Mouse (Mus musculus): ENCODE data around the gene Herc6. TPM values are rescaled to one million over a fixed set of nuclear protein-coding genes. Genes with fewer than 3 reads are reported as not detected.

Herc6 gene
- polyA plus RNA-seq, 1 experiment from 2014 or later: 5.5 TPM

- Histone ChIP-seq H3K27me3 (no peaks in the 10 kb centered on the region), H3K4me3 (peak overlapping the region; percentile 85), H3K36me3 (no peaks in the 10 kb centered on the region), H3K9ac (peak overlapping the region; percentile 79; the same call in 1 of the 2 replicates), H3K9me3 (replicated peaks) (no peaks in the 10 kb centered on the region), H3K4me1 (replicated peaks) (peaks cover 2% of the 10 kb centered on the region; the same call in 1 of the 2 replicates), H3K27ac (peak overlapping the region; percentile 71; the same call in 1 of the 2 replicates), H3K4me2 (peak overlapping the region; percentile 88)
- no peak for ATAC-seq (replicated peaks; ENCODE audit: insufficient number of reproducible peaks, insufficient read depth, low FRiP score, low read depth)
- 81% methylated on average over 12 of the region's 12 CpGs for WGBS
Observed at GRCm38 (mm10) chr6:57581595-57581994, 795 bp downstream of the Herc6 start.

DNA sequence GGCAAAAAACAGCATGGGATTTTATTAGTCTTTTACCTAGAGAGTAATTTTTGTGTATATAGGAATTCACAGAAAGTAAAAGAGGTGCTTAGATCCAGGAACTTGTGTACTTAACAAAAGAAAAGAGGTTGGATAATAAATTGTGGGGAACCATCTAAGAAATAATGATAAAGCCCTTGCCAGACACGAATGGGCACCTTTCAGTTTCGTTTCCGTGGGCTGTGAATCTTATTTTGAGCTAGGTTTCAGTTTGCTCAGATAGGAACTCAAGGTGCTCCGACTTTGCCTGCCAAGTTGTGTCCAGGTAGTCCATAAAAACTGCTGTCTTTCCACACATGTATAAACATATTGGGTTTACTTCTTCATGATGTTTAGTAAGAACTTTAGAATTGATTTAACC, 1.6 kb downstream of the Herc6 start:
- WGBS: 73% methylated on average over 4 of the region's 4 CpGs
- Histone ChIP-seq H3K9ac (no peak overlapping the region), H3K4me2 (no peak overlapping the region), H3K27ac (no peak overlapping the region), H3K36me3 (no peaks in the 10 kb centered on the region), H3K4me1 (replicated peaks) (peaks cover 2% of the 10 kb centered on the region; the same call in 1 of the 2 replicates), H3K27me3 (no peaks in the 10 kb centered on the region), H3K9me3 (replicated peaks) (no peaks in the 10 kb centered on the region), H3K4me3 (no peak overlapping the region)
- no peak for ATAC-seq (replicated peaks; ENCODE audit: insufficient number of reproducible peaks, insufficient read depth, low FRiP score, low read depth)

DNA sequence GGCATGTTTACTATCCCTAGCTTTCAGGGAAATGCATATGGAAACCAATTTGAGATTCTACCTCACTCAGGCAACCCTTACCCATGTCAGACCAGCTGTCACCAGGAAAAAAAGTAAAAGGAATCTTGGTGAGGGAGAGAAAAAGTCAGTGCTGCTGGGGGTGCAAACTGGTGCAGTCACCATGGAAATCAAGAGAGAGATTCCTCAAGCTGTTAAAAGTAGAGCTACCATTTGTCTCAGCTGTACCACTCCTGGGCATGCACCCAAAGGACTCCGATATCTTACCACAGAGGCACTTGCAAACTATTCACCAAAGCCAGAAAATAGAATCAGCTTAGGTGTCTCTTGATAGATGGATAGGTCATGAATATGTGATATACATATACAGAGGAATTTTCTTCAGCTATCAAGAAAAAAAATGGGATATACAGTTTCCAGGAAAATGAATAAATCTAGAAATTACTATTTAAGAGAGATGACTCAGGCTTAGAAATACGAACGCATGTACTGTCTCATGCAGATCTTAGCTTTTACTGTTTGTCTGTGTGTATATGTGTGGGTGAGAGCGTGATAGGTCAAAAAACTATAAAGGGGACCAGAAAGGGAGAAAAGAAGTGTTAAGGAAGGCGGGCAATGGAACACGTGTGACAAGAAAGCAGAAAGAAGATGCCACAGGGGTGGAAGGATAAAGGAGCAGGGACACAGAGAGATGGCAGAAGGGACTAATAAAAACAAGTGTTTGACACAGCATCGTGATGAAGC, 24.9 kb downstream of the Herc6 start:
- Histone ChIP-seq H3K36me3 (no peaks in the 10 kb centered on the region), H3K27me3 (no peaks in the 10 kb centered on the region), H3K4me3 (no peak overlapping the region), H3K9ac (no peak overlapping the region), H3K27ac (no peak overlapping the region), H3K4me1 (replicated peaks) (no peaks in the 10 kb centered on the region), H3K9me3 (replicated peaks) (no peaks in the 10 kb centered on the region), H3K4me2 (no peak overlapping the region)
- ATAC-seq (replicated peaks; ENCODE audit: insufficient number of reproducible peaks, insufficient read depth, low FRiP score, low read depth): no peak
- 89% methylated on average over 7 of the region's 7 CpGs for WGBS

GRCm38 (mm10) chr6:57607999-57608398, 27.2 kb downstream of the Herc6 start:
- Histone ChIP-seq H3K36me3 (no peaks in the 10 kb centered on the region), H3K4me1 (replicated peaks) (no peaks in the 10 kb centered on the region), H3K27ac (no peak overlapping the region), H3K4me2 (no peak overlapping the region), H3K9me3 (replicated peaks) (no peaks in the 10 kb centered on the region), H3K27me3 (no peaks in the 10 kb centered on the region), H3K9ac (no peak overlapping the region), H3K4me3 (no peak overlapping the region)
- WGBS: 82% methylated on average over 2 of the region's 2 CpGs
- no peak for ATAC-seq (replicated peaks; ENCODE audit: insufficient number of reproducible peaks, insufficient read depth, low FRiP score, low read depth)

DNA sequence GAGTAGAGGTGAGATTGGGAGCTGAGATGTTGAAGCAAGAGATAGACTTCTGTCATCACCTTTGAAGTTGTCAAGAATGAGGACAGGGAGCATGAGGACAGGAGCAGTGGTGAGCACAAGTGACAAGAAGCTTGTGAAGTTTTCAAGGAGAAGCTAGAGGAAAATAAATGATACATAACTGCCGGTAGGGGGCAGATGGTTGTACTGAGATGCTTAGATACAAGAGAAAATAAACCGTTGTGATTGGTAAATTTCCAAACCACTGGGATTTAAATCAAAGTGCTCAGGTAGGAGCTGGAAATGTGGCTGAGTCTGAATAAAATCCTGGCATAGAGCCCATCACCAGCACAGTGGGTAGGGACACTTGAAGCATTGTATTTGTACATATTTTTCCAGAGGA, 28.8 kb downstream of the Herc6 start:
- 46% methylated on average over 2 of the region's 2 CpGs for WGBS
- ATAC-seq (replicated peaks; ENCODE audit: insufficient number of reproducible peaks, insufficient read depth, low FRiP score, low read depth): no peak
- Histone ChIP-seq H3K27ac (no peak overlapping the region), H3K9ac (no peak overlapping the region), H3K4me3 (no peak overlapping the region), H3K36me3 (no peaks in the 10 kb centered on the region), H3K27me3 (no peaks in the 10 kb centered on the region), H3K9me3 (replicated peaks) (no peaks in the 10 kb centered on the region), H3K4me1 (replicated peaks) (no peaks in the 10 kb centered on the region), H3K4me2 (no peak overlapping the region)

GRCm38 (mm10) chr6:57615788-57616187, 35.0 kb downstream of the Herc6 start:
- Histone ChIP-seq H3K36me3 (peaks cover 6% of the 10 kb centered on the region; the same call in 1 of the 2 replicates), H3K9me3 (replicated peaks) (no peaks in the 10 kb centered on the region), H3K4me1 (replicated peaks) (no peaks in the 10 kb centered on the region), H3K27ac (no peak overlapping the region), H3K4me2 (no peak overlapping the region), H3K9ac (no peak overlapping the region), H3K4me3 (no peak overlapping the region), H3K27me3 (no peaks in the 10 kb centered on the region)
- no peak for ATAC-seq (replicated peaks; ENCODE audit: insufficient number of reproducible peaks, insufficient read depth, low FRiP score, low read depth)
- WGBS: 82% methylated on average over 2 of the region's 2 CpGs

- ATAC-seq (replicated peaks; ENCODE audit: insufficient number of reproducible peaks, insufficient read depth, low FRiP score, low read depth): no peak
- Histone ChIP-seq H3K9ac (no peak overlapping the region), H3K27me3 (no peaks in the 10 kb centered on the region), H3K4me1 (replicated peaks) (peaks cover 4% of the 10 kb centered on the region), H3K9me3 (replicated peaks) (no peaks in the 10 kb centered on the region), H3K4me2 (no peak overlapping the region), H3K36me3 (no peaks in the 10 kb centered on the region), H3K4me3 (no peak overlapping the region), H3K27ac (no peak overlapping the region)
- WGBS: 53% methylated on average over 1 of the region's 1 CpGs
Observed at GRCm38 (mm10) chr6:57639531-57639930, 58.7 kb downstream of the Herc6 start.

- 23% methylated on average over 4 of the region's 4 CpGs for WGBS
- Histone ChIP-seq H3K4me2 (no peak overlapping the region), H3K27ac (no peak overlapping the region), H3K27me3 (no peaks in the 10 kb centered on the region), H3K9ac (no peak overlapping the region), H3K9me3 (replicated peaks) (no peaks in the 10 kb centered on the region), H3K36me3 (no peaks in the 10 kb centered on the region), H3K4me3 (no peak overlapping the region), H3K4me1 (replicated peaks) (peaks cover 4% of the 10 kb centered on the region)
- peak; percentile 75 for ATAC-seq (replicated peaks; ENCODE audit: insufficient number of reproducible peaks, insufficient read depth, low FRiP score, low read depth)
Observed at GRCm38 (mm10) chr6:57641789-57642188, 61.0 kb downstream of the Herc6 start.

GRCm38 (mm10) chr6:57647256-57647655, 66.5 kb downstream of the Herc6 start:
- H3K9ac ChIP-seq: no peak overlapping the region
- H3K4me3 ChIP-seq: no peak overlapping the region
- no peak overlapping the region for H3K4me2 ChIP-seq
- 50% methylated on average over 1 of the region's 1 CpGs for WGBS
- H3K4me1 ChIP-seq (replicated peaks): no peaks in the 10 kb centered on the region
- H3K27ac ChIP-seq: no peak overlapping the region
- H3K9me3 ChIP-seq (replicated peaks): no peaks in the 10 kb centered on the region
- H3K36me3 ChIP-seq: no peaks in the 10 kb centered on the region
- ATAC-seq (replicated peaks; ENCODE audit: insufficient number of reproducible peaks, insufficient read depth, low FRiP score, low read depth): no peak
- no peaks in the 10 kb centered on the region for H3K27me3 ChIP-seq

DNA sequence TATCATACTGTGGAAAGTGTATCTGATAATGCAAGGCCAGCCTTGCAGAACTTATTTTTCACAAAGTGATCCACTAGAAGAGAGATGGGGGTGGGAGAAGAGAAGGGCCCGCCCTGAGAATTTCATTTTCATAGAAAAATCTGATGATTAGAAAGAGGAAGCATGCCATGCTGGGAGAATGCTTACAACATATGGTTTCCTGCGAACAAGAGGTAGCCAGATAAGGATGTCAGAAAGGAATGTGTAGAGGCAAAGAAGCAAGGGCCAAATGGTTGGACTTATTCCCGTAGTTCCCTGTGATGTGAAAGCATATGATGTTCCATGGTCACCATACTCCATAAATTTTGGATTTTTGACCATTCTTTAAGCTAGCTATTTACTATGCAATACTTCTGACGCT, 80.5 kb downstream of the Herc6 start:
- no peaks in the 10 kb centered on the region for H3K36me3 ChIP-seq
- H3K4me2 ChIP-seq: no peak overlapping the region
- no peak overlapping the region for H3K27ac ChIP-seq
- H3K9ac ChIP-seq: no peak overlapping the region
- peaks cover 5% of the 10 kb centered on the region for H3K4me1 ChIP-seq (replicated peaks)
- no peak for ATAC-seq (replicated peaks; ENCODE audit: insufficient number of reproducible peaks, insufficient read depth, low FRiP score, low read depth)
- WGBS: 39% methylated on average over 4 of the region's 4 CpGs
- no peak overlapping the region for H3K4me3 ChIP-seq
- no peaks in the 10 kb centered on the region for H3K9me3 ChIP-seq (replicated peaks)
- no peaks in the 10 kb centered on the region for H3K27me3 ChIP-seq

DNA sequence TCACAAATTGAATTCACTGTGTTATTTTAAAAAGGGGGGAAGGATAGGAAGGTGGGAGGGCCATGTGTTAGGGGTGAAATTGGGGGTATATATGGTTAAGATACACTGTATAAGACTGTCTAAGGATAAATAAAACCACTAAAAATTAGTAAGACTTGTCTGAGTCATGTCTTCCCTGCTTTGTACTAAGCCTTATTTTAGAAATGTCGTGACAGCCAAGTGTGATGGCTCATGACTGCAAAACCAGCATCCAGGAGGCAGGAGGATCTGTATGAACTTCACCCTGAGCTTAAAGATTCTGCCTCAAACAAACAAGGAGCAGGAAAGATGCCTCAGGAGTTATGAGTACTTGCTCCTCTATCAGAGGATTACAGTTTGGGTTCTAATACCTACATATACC, 103.4 kb downstream of the Herc6 start:
- H3K4me1 ChIP-seq (replicated peaks): no peaks in the 10 kb centered on the region
- ATAC-seq (replicated peaks; ENCODE audit: insufficient number of reproducible peaks, insufficient read depth, low FRiP score, low read depth): no peak
- H3K9ac ChIP-seq: no peak overlapping the region
- no peaks in the 10 kb centered on the region for H3K27me3 ChIP-seq
- no peak overlapping the region for H3K4me3 ChIP-seq
- H3K9me3 ChIP-seq (replicated peaks): no peaks in the 10 kb centered on the region
- H3K36me3 ChIP-seq: peaks cover 37% of the 10 kb centered on the region
- no peak overlapping the region for H3K4me2 ChIP-seq
- no peak overlapping the region for H3K27ac ChIP-seq
- 97% methylated on average over 1 of the region's 1 CpGs for WGBS

Measured in heart, embryonic 15.5 days (tissue).